Mouse (Mus musculus) brown adipose tissue, adult 24 weeks (tissue): ENCODE results near the gene Nrcam. TPM values are rescaled to one million over a fixed set of nuclear protein-coding genes. Genes with fewer than 3 reads are reported as not detected.

Experiments
- H3K27ac ChIP-seq: fragments of 200-500 bp; replicated peaks from 2 replicates; pipeline ENCODE4 v1.5.1; 2012; ENCODE audit warnings: low read depth, mild to moderate bottlenecking, low read length
- H3K4me1 ChIP-seq: fragments of 200-500 bp; 2 replicates; pipeline ENCODE4 v1.6.1; 2012; ENCODE audit warnings: low read length, mixed read lengths; ENCODE audit not compliant: control insufficient read depth, insufficient read depth, insufficient read length
- H3K4me3 ChIP-seq: fragments of 200-500 bp; 2 replicates; pipeline ENCODE4 v1.5.1; 2012; ENCODE audit warnings: low read depth, mild to moderate bottlenecking, low read length, moderate library complexity; ENCODE audit not compliant: insufficient read depth
- polyA plus RNA-seq: library from polyadenylated mRNA; stranded (reverse); fragments of >200 nt; gene quantifications from 2 replicates; pipeline ENCODE4 v1.2.4, GENCODE M21; 2012; ENCODE audit not compliant: missing spikeins, insufficient read depth, insufficient read length

The Nrcam gene
- polyA plus RNA-seq, 1 experiment, result 0.55 TPM

DNA sequence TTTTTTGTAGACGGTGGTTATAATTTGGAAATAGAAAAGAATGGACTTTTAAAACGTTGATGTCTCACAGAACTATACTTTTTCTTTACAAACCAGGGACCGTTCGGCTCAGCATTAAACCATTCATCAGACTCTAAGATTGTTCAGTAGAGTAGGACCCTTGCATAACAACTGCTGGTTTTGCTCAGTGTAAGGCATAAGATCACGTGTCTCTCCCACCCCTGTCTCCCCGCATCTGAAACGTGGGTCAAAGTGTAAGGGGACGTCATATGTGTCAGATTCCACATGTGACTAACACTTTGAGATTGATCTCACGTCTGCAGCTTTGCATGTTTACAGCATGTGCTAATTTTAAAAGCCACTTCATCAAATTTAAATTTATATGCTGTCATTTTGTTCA lies 219.8 kb downstream of the Nrcam start:
- H3K4me3 ChIP-seq, result no peak overlapping the region
- no peak overlapping the region for H3K27ac ChIP-seq
- no peaks in the 10 kb centered on the region for H3K4me1 ChIP-seq

GRCm38 (mm10) chr12:44551614-44552013 lies 222.9 kb downstream of the Nrcam start:
- Histone ChIP-seq H3K4me3 (no peak overlapping the region), H3K4me1 (no peaks in the 10 kb centered on the region), H3K27ac (no peak overlapping the region)

- Histone ChIP-seq H3K4me3 (no peak overlapping the region), H3K27ac (no peak overlapping the region), H3K4me1 (no peaks in the 10 kb centered on the region)
These were observed 225.4 kb downstream of the Nrcam start for GRCm38 (mm10) chr12:44554051-44554450.

DNA sequence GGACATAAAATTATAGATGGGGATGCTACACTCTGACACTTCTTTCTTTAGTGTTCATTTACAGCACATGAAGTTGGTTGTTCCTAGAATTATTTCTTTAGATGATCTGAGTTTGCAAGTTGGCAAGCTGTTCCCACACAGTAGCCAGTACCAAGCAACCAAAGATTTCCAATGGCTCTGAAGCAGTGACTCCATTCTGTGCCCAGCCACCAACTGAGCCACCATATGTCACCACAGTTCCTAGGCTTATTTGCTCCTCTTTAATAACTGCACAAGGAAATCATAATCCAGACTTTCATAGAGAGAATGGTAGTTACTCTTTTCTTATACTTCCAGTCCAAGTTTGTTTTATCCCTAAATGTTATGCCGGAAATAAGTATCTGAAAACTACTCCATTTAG lies 226.1 kb downstream of the Nrcam start:
- H3K4me1 ChIP-seq, result no peaks in the 10 kb centered on the region
- no peak overlapping the region for H3K27ac ChIP-seq
- no peak overlapping the region for H3K4me3 ChIP-seq

GRCm38 (mm10) chr12:44560002-44560401 lies 231.3 kb downstream of the Nrcam start:
- Histone ChIP-seq H3K4me1 (no peaks in the 10 kb centered on the region), H3K4me3 (no peak overlapping the region), H3K27ac (no peak overlapping the region)

GRCm38 (mm10) chr12:44570070-44570469 lies 241.4 kb downstream of the Nrcam start:
- H3K4me1 ChIP-seq, result no peaks in the 10 kb centered on the region
- H3K4me3 ChIP-seq, result no peak overlapping the region
- no peak overlapping the region for H3K27ac ChIP-seq

- Histone ChIP-seq H3K4me3 (no peak overlapping the region), H3K4me1 (no peaks in the 10 kb centered on the region), H3K27ac (no peak overlapping the region)
These were observed 244.0 kb downstream of the Nrcam start for GRCm38 (mm10) chr12:44572664-44573063.

DNA sequence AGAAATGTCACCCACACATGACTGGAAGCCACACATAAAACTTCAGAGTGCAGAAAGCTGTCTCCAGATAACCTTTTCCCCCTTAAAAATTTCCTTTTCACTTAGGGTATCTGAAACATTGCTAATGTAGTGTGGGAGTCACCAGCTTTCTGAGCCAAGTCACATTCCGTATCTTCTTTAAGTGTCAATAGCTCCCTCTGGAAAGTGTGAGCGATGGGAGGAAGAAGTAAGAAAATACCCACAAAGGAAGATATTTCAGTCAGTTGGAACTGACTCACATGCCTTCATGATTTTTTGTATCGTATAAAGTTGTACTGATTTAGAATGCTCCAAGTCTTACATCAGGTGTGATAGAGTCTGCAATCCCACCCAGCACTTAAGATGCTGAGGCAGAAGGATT lies 245.5 kb downstream of the Nrcam start:
- Histone ChIP-seq H3K27ac (no peak overlapping the region), H3K4me1 (no peaks in the 10 kb centered on the region), H3K4me3 (no peak overlapping the region)

DNA sequence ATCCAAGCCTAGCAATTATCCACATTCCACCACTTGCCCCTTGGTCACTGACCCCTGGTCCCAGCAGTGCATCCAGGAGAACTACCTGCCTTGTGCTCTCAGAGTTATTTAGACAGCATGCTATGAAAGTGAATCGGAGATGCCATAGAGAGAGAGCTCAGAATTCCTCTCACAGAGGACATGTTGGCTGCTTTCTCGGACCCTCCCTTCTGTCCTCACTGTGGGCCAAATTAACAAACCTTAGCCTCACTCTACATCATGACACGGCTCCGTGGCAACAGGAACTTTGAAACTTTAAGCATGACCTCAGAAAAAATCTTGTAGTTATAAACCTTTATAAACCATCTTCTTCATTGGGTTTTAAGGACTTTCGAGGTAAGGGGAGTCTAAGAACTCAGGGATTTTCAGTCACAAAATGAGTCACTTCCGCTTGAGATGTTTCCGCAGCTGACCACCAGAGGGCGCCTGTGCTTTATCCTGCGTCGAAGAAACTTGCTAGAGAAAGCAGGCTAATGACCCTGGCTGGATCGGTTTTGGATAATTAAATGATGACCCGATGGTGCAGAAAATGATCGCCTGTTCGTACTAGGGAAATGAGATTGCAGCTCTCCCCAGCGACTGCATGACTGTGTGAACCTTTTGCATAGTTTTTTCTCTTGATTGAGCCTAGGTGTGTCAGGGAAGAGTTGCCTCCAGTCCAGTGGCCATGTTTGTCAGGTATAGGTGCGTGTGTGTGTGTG lies 272.9 kb downstream of the Nrcam start:
- Histone ChIP-seq H3K4me3 (no peak overlapping the region), H3K27ac (no peak overlapping the region), H3K4me1 (no peaks in the 10 kb centered on the region)

DNA sequence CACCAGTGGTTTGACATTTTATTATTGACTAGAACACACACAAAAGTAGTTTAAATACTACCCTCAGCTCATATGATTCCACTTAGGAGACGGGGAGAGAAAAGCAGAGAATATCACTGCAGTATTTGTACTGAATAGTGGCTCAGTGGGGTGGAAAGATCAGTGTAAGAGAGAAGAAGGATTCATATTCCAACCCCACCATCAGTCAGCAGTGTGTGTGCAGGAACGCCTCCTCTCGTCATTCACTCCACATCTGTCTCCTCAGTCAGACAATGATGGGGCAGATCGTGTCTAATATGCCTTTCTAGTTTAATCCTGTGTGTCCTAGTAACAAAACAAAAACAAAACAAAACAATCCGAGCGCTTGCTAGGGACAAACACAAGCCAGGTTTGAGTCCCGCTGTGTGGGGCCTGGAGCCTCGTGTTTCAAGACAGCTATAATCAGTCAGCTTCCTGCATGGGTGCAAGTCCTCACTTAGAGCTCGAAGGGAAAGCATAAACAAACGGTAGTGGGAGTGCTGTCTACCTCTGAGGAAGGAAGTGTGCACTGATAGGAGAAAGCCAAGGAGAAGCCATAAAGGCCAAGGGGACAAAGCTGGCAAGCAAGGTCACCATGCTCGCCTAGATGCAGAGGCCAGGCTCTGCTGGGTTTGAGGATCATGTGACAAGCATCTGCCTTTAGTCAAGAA lies 273.7 kb downstream of the Nrcam start:
- no peak overlapping the region for H3K4me3 ChIP-seq
- H3K27ac ChIP-seq, result no peak overlapping the region
- no peaks in the 10 kb centered on the region for H3K4me1 ChIP-seq

- Histone ChIP-seq H3K4me1 (no peaks in the 10 kb centered on the region), H3K27ac (no peak overlapping the region), H3K4me3 (no peak overlapping the region)
These were observed 274.3 kb downstream of the Nrcam start for GRCm38 (mm10) chr12:44602958-44603331.

GRCm38 (mm10) chr12:44617001-44617421 lies 288.3 kb downstream of the Nrcam start:
- Histone ChIP-seq H3K4me1 (no peaks in the 10 kb centered on the region), H3K27ac (no peak overlapping the region), H3K4me3 (no peak overlapping the region)

GRCm38 (mm10) chr12:44617488-44617887 lies 288.8 kb downstream of the Nrcam start:
- Histone ChIP-seq H3K4me1 (no peaks in the 10 kb centered on the region), H3K4me3 (no peak overlapping the region), H3K27ac (no peak overlapping the region)

DNA sequence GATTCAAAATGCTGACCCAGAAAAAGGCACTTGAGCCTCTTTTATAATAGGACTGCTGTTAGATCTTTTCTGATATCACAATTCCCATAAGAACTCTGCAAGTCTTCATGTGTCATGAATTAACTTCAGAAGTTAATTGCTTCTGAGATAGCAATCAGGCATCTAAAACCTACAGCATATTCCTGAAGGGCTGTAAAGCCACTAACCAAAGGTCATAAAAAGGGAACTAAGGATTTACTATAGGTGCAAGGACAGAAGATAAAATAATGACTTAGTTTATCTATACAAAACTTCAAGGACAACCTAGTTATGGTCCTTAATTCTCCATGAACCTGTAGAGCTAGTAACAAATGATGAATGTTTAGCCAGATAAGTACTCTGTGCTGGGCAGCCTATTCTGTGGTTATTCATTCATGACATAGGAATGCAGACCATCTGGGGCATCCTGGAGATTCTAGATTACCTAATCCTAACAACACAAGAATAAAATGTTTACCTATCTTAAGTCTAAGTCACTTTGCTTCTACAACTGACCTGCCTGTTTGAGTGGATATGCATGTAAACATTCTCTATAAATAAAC lies 310.7 kb downstream of the Nrcam start:
- H3K27ac ChIP-seq, result no peak overlapping the region
- H3K4me1 ChIP-seq, result no peaks in the 10 kb centered on the region
- no peak overlapping the region for H3K4me3 ChIP-seq

DNA sequence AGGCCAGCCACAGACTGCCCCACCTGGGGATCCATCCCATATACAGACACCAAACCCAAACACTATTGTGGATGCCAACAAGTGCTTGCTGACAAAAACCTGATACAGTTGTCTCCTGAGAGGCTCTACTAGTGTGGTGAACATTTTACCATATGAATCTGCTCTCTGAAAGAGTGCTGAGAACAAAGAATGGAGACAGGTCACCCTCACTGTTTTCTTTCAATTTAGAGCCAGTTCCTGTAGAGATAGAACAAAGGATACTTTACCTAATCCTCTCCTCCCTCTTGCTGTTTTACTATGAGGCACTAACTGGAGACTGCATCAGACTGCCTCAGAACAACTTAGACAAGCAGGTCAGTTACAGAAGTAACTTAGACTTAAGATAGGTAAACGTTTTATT lies 311.9 kb downstream of the Nrcam start:
- H3K4me3 ChIP-seq, result no peak overlapping the region
- H3K4me1 ChIP-seq, result no peaks in the 10 kb centered on the region
- H3K27ac ChIP-seq, result no peak overlapping the region
